Mouse (Mus musculus) brain, embryonic 14.5 days (tissue): ENCODE measurements around the gene Abca12.

ENCODE experiments used
- CTCF ChIP-seq: fragments of 200-500 bp; IDR thresholded peaks from 2 replicates; pipeline ENCODE4 v1.5.1; 2012; ENCODE audit warnings: inconsistent platforms, mild to moderate bottlenecking, moderate library complexity, borderline replicate concordance; ENCODE audit not compliant: insufficient read depth, insufficient read length; ENCODE audit errors: extremely low read depth
- POLR2A ChIP-seq: fragments of 200-500 bp; IDR thresholded peaks from 2 replicates; pipeline ENCODE4 v1.6.1; 2012; ENCODE audit warnings: mild to moderate bottlenecking, inconsistent platforms, borderline replicate concordance; ENCODE audit not compliant: poor library complexity, insufficient read depth, insufficient read length, severe bottlenecking; ENCODE audit errors: extremely low read depth

GRCm38 (mm10) chr1:71414084-71414483 is 626 bp downstream of the Abca12 start:
- no peak for TF ChIP-seq CTCF
- no peak for TF ChIP-seq POLR2A
